8 mouse cellular contexts compared by ENCODE assay signal in the genomic region with DNA sequence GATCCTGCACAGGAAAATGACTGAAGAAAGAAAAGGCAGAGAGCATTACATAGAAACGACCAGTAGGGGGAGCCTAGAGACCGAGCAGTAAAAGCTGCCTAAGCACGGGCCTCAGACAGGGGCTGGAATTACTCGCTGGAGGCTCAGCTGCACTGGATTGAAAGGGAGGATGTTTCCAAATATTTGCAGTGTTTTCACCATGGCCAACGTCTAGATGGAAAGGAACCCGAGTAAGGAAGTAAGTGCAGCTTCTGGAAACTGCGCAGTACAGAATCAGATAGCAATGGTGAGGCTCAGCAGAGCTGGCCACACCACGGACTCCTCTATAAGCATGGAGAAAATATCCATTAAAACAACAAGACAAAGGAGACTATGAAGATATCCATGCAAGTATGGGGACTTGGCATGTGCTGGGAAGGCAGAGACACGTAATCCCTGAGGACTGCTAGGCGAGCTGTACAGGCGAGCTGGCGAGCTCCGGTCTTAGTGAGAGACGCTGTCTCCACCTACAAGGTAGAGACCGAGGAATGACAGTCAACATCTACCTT.
DNase-seq lines count a peak whose midpoint lies in the region; ATAC-seq and TF ChIP-seq lines count a peak whose summit lies in the region.

No protein-coding gene starts in this region.

- TF ChIP-seq CTCF in spleen, adult 2 months (IDR thresholded peaks at IDR 0.05; ENCODE audit: extremely low read depth, insufficient read depth, insufficient read length, insufficient replicate concordance): peak; percentile 65; the same call in 1 of the 2 replicates
- peak; percentile 96 for TF ChIP-seq CTCF in left cerebral cortex, adult 2 months (IDR thresholded peaks at IDR 0.05)

- ATAC-seq in inflammation-experienced regulatory T-cells, adult 6 months: peak; percentile 64
- peak; percentile 92 for ATAC-seq in megakaryocyte, adult 5-6 weeks (ENCODE audit: poor library complexity, severe bottlenecking)

- DNase-seq in spleen, adult 2 months (ENCODE audit: low read depth in 1 of 2, low spot score in 2 of 2): peak in 1 of 2 experiments; percentile 5
- DNase-seq in spleen, adult 12 weeks (ENCODE audit: low spot score): no peak
- peak; percentile 34 to 74 for DNase-seq in cerebellum, postnatal 4 days (ENCODE audit: low spot score in 2 of 2)
- peak; percentile 58 for DNase-seq in gastrocnemius, postnatal 14 days
- peak; percentile 38 to 65 for DNase-seq in left cerebral cortex, adult 2 months (ENCODE audit: extremely low spot score in 1 of 2, low spot score in 2 of 2)
- peak; percentile 52 to 62 for DNase-seq in right cerebral cortex, adult 2 months (ENCODE audit: low spot score in 2 of 2)

- H3K4me3 ChIP-seq in spleen, adult 2 months (ENCODE audit: extremely low read depth, insufficient read depth, insufficient read length): no peak overlapping the region
- H3K4me3 ChIP-seq in left cerebral cortex, adult 2 months: no peak overlapping the region

- TF ChIP-seq POLR2A in spleen, adult 2 months (IDR thresholded peaks at IDR 0.05; ENCODE audit: low read depth, low read length): no peak

- no peaks in the 10 kb centered on the region for H3K4me1 ChIP-seq in spleen, adult 2 months (ENCODE audit: control insufficient read depth, insufficient read depth, insufficient read length)

- no peaks in the 10 kb centered on the region for H3K36me3 ChIP-seq in spleen, adult 2 months (ENCODE audit: control insufficient read depth, insufficient read depth, low read length)

- no peak overlapping the region for H3K27ac ChIP-seq in spleen, adult 2 months (ENCODE audit: insufficient read depth, low read length)
- no peak overlapping the region for H3K27ac ChIP-seq in left cerebral cortex, adult 2 months

- intact Hi-C loops in gastrocnemius, postnatal 14 days (cut with DNase I; ENCODE audit: low total_unique reads): loop anchor here (5.0 kb wide), 3 partner anchors 305 to 520 kb away; no protein-coding TSS in a partner anchor
- intact Hi-C loops in left cerebral cortex, adult 2 months (cut with DNase I): loop anchor here (1.0 to 5.0 kb wide), 4 partner anchors 304 to 785 kb away; a partner anchor contains a TSS

- WGBS in spleen, adult 2 months: 56% methylated on average over 15 of the region's 15 CpGs

- H3K27me3 ChIP-seq in spleen, adult 2 months (ENCODE audit: control insufficient read depth, insufficient read depth, low read length): no peaks in the 10 kb centered on the region
